Mouse (Mus musculus): ENCODE measurements around the gene Pdlim4.
"Not testable (repeated sequence)": the region's sequence is repeated elsewhere in the genome, so short reads cannot be mapped to it uniquely, and the experiment has no call there.

Pdlim4 gene

DNA sequence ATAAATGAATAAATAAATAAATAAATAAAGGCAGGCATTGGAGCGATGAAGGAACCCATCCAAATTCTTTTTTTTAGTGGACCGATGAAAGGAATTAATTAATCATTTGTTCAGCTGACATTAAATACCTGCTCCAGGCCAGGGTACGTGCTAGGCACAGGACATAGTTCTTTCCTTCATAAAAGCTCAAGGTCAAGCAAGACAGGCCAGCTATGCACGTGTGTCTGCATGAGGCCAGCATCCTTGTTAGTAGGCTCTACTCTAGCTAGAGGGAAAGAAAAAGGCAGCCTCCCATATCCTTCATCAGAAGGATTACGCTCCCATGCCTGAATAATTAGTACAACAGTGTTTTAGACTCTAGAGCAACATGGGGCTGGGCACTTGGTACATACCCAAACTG is 55.9 kb downstream of the Pdlim4 start:
- DNase-seq = peak; percentile 34

DNA sequence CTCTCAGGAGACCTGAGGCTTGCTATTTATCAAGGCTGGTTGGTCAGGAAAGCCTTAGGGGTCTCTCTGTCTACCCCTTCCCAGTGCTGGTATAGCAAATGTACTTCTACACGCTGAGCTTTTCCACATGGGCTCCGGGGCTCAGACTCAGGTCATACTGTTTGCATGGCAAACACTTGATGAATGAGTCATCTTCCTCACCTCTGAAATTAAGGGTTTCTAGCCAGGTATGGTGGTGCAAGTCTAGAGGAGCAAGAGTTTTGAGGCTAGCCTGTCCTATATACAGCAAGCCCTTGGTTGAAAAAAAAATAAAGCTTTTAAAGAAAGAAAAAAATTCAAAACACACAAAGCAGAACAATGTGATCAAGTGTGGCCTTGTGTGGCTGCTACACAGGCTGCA is 57.6 kb downstream of the Pdlim4 start:
- no peak for DNase-seq

DNA sequence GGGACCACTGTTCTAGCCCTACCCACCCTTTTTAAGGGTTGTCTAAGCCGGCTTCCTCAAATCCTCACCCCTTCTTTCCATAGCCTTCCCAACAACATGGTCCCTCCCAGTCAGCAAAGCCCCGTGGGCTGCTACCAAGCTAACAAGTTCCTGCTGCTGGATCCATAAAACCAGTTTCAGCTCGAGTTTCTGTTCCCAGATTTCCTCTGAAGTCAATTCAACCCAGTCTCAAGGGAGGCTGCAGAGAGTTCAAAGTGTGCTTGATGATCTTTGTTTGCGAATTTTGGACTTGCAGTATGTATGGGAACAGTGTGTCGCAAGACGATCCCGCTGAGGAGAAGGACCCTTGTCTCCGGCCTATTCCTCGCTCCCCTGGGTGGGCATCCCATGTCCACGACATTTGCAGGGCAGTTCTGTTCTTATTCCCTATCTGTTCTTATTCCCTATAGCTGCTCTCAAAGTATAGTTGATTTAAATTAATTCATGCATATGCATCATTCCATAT is 60.3 kb downstream of the Pdlim4 start:
- DNase-seq = peak; percentile 41

DNA sequence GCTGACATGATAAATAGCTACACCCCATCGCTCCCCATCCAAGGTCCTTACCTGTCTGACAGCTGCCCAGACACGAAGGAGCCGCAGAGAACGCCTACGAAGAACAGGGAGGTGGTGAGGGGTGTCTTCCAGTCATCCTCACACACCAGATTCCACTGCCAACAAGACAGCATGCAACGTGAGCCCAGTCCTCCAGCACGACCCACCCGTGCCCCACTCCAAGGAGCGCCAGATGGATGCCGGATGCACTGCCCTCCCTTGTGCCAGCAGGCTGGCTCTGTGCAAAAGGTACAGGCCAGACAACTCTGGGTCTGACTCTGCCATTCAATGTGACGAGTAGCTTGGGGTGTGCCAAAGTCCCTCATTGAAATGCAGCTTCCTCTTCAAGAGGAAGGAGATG is 61.1 kb downstream of the Pdlim4 start:
- DNase-seq = no peak

DNA sequence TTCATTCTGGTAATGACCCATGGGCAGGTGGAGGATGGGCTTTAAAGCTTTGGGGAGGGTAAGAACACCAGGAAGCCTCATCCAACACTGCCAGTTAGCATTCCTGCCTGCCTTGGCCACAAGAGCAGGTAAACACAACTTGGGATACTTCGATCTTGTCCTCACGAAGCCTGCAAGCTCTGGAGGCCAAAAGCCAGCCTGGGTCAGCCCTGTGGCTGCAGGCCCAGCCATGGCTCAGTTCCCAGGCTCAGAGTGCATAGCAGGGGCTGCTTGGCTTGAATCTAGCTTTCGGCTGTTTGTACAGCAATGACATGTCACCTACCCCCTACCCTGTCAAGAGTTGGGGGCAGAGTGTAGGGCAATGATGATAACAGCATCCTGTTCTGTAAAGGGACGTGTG is 61.9 kb downstream of the Pdlim4 start:
- DNase-seq = peak; percentile 86

DNA sequence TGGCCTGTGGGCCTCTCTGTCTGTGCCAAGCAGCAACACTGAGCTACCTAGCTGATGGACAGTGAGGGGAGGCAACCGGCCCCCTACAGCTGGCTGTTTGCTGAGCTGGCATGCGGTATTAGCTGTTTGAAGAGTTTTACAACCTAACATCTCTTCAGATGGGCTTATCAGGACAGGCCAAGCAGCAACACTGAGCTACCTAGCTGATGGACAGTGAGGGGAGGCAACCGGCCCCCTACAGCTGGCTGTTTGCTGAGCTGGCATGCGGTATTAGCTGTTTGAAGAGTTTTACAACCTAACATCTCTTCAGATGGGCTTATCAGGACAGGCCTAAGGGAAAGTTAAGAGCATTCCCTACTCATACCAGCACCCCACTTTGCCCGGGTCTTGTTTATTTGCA is 62.5 kb downstream of the Pdlim4 start:
- DNase-seq = not testable (repeated sequence)
